In the genomic region with DNA sequence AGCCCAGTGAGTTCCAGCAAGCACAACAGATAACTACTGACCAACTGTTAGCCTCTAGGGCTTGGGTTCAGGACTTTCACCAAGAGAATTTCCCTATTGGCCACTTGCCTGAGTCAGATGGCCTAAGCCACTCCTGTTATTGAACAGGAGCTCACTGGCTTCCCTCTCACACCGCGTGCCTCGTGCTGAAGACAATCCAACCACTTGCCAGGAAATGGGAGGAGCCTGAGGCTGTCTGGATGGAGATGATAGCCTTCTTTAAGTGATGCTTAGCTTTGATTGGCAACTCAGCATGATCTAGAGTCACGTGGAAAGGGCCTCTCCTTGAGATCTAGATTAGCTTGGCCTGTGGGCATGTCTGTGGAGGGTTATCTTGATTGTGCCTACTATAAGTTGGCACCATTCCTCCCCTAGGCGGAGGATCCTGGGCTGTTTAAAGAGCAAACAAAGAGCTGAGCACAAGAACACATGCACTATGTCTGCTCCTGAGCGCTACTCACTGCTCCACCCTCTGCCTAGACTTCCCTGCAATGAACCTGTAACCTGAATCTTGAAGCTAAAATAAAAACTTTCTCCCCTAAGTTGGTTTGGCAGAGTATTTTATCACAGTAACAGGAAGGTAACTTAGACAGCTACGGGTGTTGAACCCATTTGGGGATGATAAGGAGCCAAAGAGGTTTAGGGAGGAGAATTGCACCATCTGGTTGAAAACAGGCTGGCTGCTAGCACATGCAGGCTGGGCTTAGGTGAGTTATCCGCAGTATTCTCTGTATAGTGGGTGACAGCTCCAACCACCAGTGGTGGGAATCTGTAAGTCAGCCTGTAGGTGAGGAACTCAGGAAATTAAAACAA, we compare ENCODE assay signal across 11 mouse cellular contexts. TPM values are rescaled to one million over a fixed set of nuclear protein-coding genes. Genes with fewer than 3 reads are reported as not detected.
DNase-seq lines count a peak whose midpoint lies in the region; TF ChIP-seq lines count a peak whose summit lies in the region.
"Had no signal": no experiment of that assay in that cellular context is flagged by ENCODE, and none has a peak within 500 bp of the region (broad histone marks: within the 10 kb centered on the region; RNA-seq: fewer than 3 reads in every experiment).

No protein-coding gene starts in this region.

- peak; percentile 51; the same call in 1 of the 2 replicates for TF ChIP-seq POLR2A in heart, adult 2 months (IDR thresholded peaks at IDR 0.05; ENCODE audit: insufficient read depth, low read depth, low read length)
- no peak for TF ChIP-seq POLR2A in small intestine, adult 2 months (IDR thresholded peaks at IDR 0.05; ENCODE audit: low read depth, low read length)

- intact Hi-C loops in heart, adult 2 months (cut with DNase I): no loop called here
- intact Hi-C loops in heart, postnatal 25 days (cut with DNase I): no loop called here

- peak; percentile 88; the same call in 1 of the 2 replicates for TF ChIP-seq EP300 in heart, adult 2 months (IDR thresholded peaks at IDR 0.05; ENCODE audit: insufficient read depth, low read depth, low read length)

- H3K79me2 ChIP-seq in heart, adult 2 months (replicated peaks; ENCODE audit: control insufficient read depth, insufficient read depth, low read length): peaks cover 3% of the 10 kb centered on the region

- no peak overlapping the region for H3K9ac ChIP-seq in heart, adult 2 months (ENCODE audit: low read depth, low read length)
- H3K9ac ChIP-seq: neural tube, embryonic 13.5 days had no signal

- H3K4me3 ChIP-seq in heart, adult 2 months: no peak overlapping the region
- no peak overlapping the region for H3K4me3 ChIP-seq in brown adipose tissue, adult 24 weeks (ENCODE audit: insufficient read depth, low read depth, low read length)
- H3K4me3 ChIP-seq in small intestine, adult 2 months (ENCODE audit: low read depth, low read length): no peak overlapping the region
- H3K4me3 ChIP-seq: neural tube, embryonic 13.5 days had no signal

- H3K36me3 ChIP-seq in heart, adult 2 months (ENCODE audit: control insufficient read depth, insufficient read depth, low read length): no peaks in the 10 kb centered on the region
- H3K36me3 ChIP-seq in small intestine, adult 2 months (ENCODE audit: control insufficient read depth, insufficient read depth, low read length): 0 out of 2 replicates have a peak, but pooled peaks cover 3% of the 10 kb centered on the region

- DNase-seq in heart, adult 2 months: peak; percentile 56 to 63
- DNase-seq in heart, postnatal 25 days (ENCODE audit: low spot score): no peak
- DNase-seq in induced T-regulatory cell, adult 2 months (ENCODE audit: low read depth): peak; percentile 54
- DNase-seq in right cerebral cortex, postnatal 4 days: no peak
- DNase-seq in urinary bladder, adult 2 months (ENCODE audit: low spot score): no peak
- DNase-seq in cerebellum, adult 8-10 months: no peak
- DNase-seq: cerebellum, adult 9-11 months had no signal

- H3K4me1 ChIP-seq in heart, adult 2 months (ENCODE audit: control insufficient read depth, insufficient read depth, low read length): peaks cover 25% of the 10 kb centered on the region
- peaks cover 37% of the 10 kb centered on the region for H3K4me1 ChIP-seq in brown adipose tissue, adult 24 weeks (ENCODE audit: control insufficient read depth, insufficient read depth, insufficient read length, low read length)
- peaks cover 16% of the 10 kb centered on the region; the same call in 1 of the 2 replicates for H3K4me1 ChIP-seq in small intestine, adult 2 months (ENCODE audit: control insufficient read depth, insufficient read depth, insufficient read length, low read length)

- H3K27me3 ChIP-seq in heart, adult 2 months (ENCODE audit: control insufficient read depth, insufficient read depth, low read length): no peaks in the 10 kb centered on the region
- no peaks in the 10 kb centered on the region for H3K27me3 ChIP-seq in small intestine, adult 2 months (ENCODE audit: control insufficient read depth, insufficient read depth, low read length)
- H3K27me3 ChIP-seq: CH12.LX; neural tube, embryonic 13.5 days had no signal

- WGBS in heart, adult 2 months: 42% methylated on average over 8 of the region's 8 CpGs
- 28% methylated on average over 8 of the region's 8 CpGs for WGBS in small intestine, adult 2 months

- no peak for TF ChIP-seq CTCF in heart, adult 2 months (IDR thresholded peaks at IDR 0.05)
- no peak for TF ChIP-seq CTCF in small intestine, adult 2 months (IDR thresholded peaks at IDR 0.05; ENCODE audit: extremely low read depth, insufficient read length, insufficient replicate concordance, low read depth, low read length)

- H3K27ac ChIP-seq in heart, adult 2 months: peak overlapping the region; percentile 47
- peak overlapping the region; percentile 70 for H3K27ac ChIP-seq in brown adipose tissue, adult 24 weeks (replicated peaks; ENCODE audit: low read depth, low read length)
- H3K27ac ChIP-seq in small intestine, adult 2 months (ENCODE audit: insufficient read depth, low read depth, low read length): peak overlapping the region; percentile 46
- H3K27ac ChIP-seq: neural tube, embryonic 13.5 days had no signal

RNA-seq across cellular contexts. Expression of a gene that starts 3.4 kb away (rescaled TPM):
- 10 to 100 TPM; 13.4 to 15.7 TPM for total RNA-seq in heart, adult 2 months (2021)
- polyA plus RNA-seq in heart, adult 2 months (2012; rRNA removed): 53.2 and 59.0 TPM in 2 replicates
- 10 to 100 TPM; 12.0 to 14.9 TPM for total RNA-seq in heart, postnatal 25 days (2021)
- polyA plus RNA-seq in brown adipose tissue, adult 24 weeks (2012; ENCODE audit: insufficient read depth, insufficient read length, missing spikeins): 7.0 and 13.8 TPM in 2 replicates
- 67.0 and 131 TPM in 2 replicates for polyA plus RNA-seq in small intestine, adult 2 months (2012; rRNA removed)
- polyA plus RNA-seq in urinary bladder, adult 2 months (2012; rRNA removed): 62.1 and 75.1 TPM in 2 replicates

RNA-seq across cellular contexts. Expression of a gene that starts 10.9 kb away (rescaled TPM):
- total RNA-seq in heart, adult 2 months (2021): not detected
- polyA plus RNA-seq in heart, adult 2 months (2012; rRNA removed): 0.32 and 1.2 TPM in 2 replicates
- under 1 TPM in 1 of 2 experiments, not detected in 1; 0.60 TPM for total RNA-seq in heart, postnatal 25 days (2021)
- not detected in 2 replicates for polyA plus RNA-seq in brown adipose tissue, adult 24 weeks (2012; ENCODE audit: insufficient read depth, insufficient read length, missing spikeins)
- not detected in 2 replicates for polyA plus RNA-seq in small intestine, adult 2 months (2012; rRNA removed)
- 0.19 and 0.39 TPM in 2 replicates for polyA plus RNA-seq in urinary bladder, adult 2 months (2012; rRNA removed)
- total RNA-seq: CH12.LX had no signal

RNA-seq across cellular contexts. Expression of a gene that starts 13.8 kb away (rescaled TPM):
- total RNA-seq in heart, adult 2 months (2021): 1 to 10 TPM; 4.8 to 8.3 TPM
- 12.6 and 15.7 TPM in 2 replicates for polyA plus RNA-seq in heart, adult 2 months (2012; rRNA removed)
- total RNA-seq in heart, postnatal 25 days (2021): 10 to 100 TPM in 1 of 2 experiments, 1 to 10 TPM in 1; 9.9 to 11.1 TPM
- 5.1 and 5.5 TPM in 2 replicates for polyA plus RNA-seq in brown adipose tissue, adult 24 weeks (2012; ENCODE audit: insufficient read depth, insufficient read length, missing spikeins)
- polyA plus RNA-seq in small intestine, adult 2 months (2012; rRNA removed): 3.1 and 6.0 TPM in 2 replicates
- 8.6 and 11.0 TPM in 2 replicates for polyA plus RNA-seq in urinary bladder, adult 2 months (2012; rRNA removed)

RNA-seq across cellular contexts. Expression of a gene that starts 20.4 kb away (rescaled TPM):
- 1 to 10 TPM in 1 of 2 experiments, under 1 TPM in 1; 0.20 to 1.1 TPM for total RNA-seq in heart, adult 2 months (2021)
- 2.0 and 8.8 TPM in 2 replicates for polyA plus RNA-seq in heart, adult 2 months (2012; rRNA removed)
- 1 to 10 TPM in 1 of 2 experiments, under 1 TPM in 1; 0.87 to 1.0 TPM for total RNA-seq in heart, postnatal 25 days (2021)
- polyA plus RNA-seq in brown adipose tissue, adult 24 weeks (2012; ENCODE audit: insufficient read depth, insufficient read length, missing spikeins): not detected in 2 replicates
- 1.3 and 2.3 TPM in 2 replicates for polyA plus RNA-seq in small intestine, adult 2 months (2012; rRNA removed)
- polyA plus RNA-seq in urinary bladder, adult 2 months (2012; rRNA removed): 0.80 and 0.93 TPM in 2 replicates

RNA-seq across cellular contexts. Expression of a gene that starts 22.0 kb away (rescaled TPM):
- 1 to 10 TPM in 1 of 2 experiments, under 1 TPM in 1; 0.70 to 1.2 TPM for total RNA-seq in heart, adult 2 months (2021)
- 0.20 and 0.37 TPM in 2 replicates for polyA plus RNA-seq in heart, adult 2 months (2012; rRNA removed)
- under 1 TPM; 0.59 to 0.73 TPM for total RNA-seq in heart, postnatal 25 days (2021)
- not detected in 2 replicates for polyA plus RNA-seq in brown adipose tissue, adult 24 weeks (2012; ENCODE audit: insufficient read depth, insufficient read length, missing spikeins)
- 0.74 and 1.5 TPM in 2 replicates for polyA plus RNA-seq in small intestine, adult 2 months (2012; rRNA removed)
- 0.59 and 1.1 TPM in 2 replicates for polyA plus RNA-seq in urinary bladder, adult 2 months (2012; rRNA removed)

Comparison
In these comparisons a context has a peak if more than half of its experiments do, and no peak if none do; other contexts are left out.
1. DNase-seq: peak in heart, adult 2 months (2 of 2) and induced T-regulatory cell, adult 2 months (single experiment); none in heart, postnatal 25 days (single experiment), right cerebral cortex, postnatal 4 days (single experiment), urinary bladder, adult 2 months (single experiment) and cerebellum, adult 8-10 months (single experiment).
2. Peak in every context shown above with its lines, with median percentiles within 50 percentile points of each other: H3K27ac ChIP-seq.